Mouse (Mus musculus) telencephalon, adult 2 months (tissue): Measurements from ENCODE around the gene Vmn1r84.

Source experiments
- DNase-seq: peaks from one replicate; pipeline ENCODE4 v3.0.0-alpha.2; 2011; ENCODE audit warnings: low read depth, low spot score

The Vmn1r84 gene

DNA sequence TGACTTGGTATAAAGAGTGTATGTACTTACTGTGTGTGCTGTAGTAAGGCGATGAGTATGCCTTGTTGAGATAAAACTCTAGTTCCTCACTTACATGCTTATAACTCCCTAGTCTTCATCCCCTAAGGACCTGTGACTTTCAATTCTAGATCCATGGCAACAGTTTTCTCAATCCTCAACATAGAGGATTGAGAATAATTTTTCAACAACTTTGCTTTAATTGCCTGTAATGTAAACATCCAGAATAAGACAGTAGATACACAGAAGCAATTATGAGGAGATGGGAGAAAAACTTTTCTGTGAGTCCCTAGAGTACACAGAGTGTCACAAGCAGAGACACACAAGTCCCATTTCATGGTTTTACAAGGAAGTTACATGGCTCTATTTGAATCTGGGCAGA is at the start of gene Vmn1r84:
Vmn1r84 (minus strand) TSS at position 101 of the 400 bp plus-strand sequence.
- DNase-seq, result no peak

DNA sequence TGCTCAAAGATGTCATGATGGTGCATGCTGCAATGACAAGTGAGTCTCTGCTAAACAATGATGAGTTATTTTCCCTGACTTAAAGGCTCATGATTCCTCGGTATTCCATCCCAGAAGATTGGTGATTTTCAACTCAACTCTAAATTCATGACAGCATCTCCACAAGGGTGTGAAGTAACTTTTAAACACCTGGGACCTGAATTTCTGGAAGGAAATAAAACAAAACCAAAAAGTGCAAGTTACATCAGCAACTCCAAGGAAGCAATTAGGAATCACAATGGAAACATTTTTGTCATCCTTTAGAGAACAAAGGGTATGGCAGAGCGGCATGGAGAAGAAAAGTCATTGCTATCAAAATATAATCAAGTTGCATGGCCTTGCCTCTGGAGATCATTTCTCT is 39.7 kb downstream of the Vmn1r84 start, which contains the start of gene Vmn1r83:
Vmn1r83 (minus strand) TSS at position 101 of the 400 bp plus-strand sequence.
- DNase-seq, result no peak
